Mouse (Mus musculus): ENCODE data around the gene Foxn3.

GRCm38 (mm10) chr12:99306536-99307204, 256.7 kb downstream of the Foxn3 start:
- TF ChIP-seq CTCF (IDR thresholded peaks at IDR 0.05; ENCODE audit: borderline replicate concordance, insufficient read depth, low read depth, low read length): no peak
- TF ChIP-seq POLR2A (IDR thresholded peaks at IDR 0.05; ENCODE audit: borderline replicate concordance, insufficient read depth, low read length): no peak

All from cerebellum, adult 2 months (tissue).